Mouse (Mus musculus): Measurements from ENCODE around the gene Rpe. TPM values are rescaled to one million over a fixed set of nuclear protein-coding genes. Genes with fewer than 3 reads are reported as not detected.

Gene Rpe
- polyA plus RNA-seq, 1 experiment from 2014 or later = 53.3 TPM

DNA sequence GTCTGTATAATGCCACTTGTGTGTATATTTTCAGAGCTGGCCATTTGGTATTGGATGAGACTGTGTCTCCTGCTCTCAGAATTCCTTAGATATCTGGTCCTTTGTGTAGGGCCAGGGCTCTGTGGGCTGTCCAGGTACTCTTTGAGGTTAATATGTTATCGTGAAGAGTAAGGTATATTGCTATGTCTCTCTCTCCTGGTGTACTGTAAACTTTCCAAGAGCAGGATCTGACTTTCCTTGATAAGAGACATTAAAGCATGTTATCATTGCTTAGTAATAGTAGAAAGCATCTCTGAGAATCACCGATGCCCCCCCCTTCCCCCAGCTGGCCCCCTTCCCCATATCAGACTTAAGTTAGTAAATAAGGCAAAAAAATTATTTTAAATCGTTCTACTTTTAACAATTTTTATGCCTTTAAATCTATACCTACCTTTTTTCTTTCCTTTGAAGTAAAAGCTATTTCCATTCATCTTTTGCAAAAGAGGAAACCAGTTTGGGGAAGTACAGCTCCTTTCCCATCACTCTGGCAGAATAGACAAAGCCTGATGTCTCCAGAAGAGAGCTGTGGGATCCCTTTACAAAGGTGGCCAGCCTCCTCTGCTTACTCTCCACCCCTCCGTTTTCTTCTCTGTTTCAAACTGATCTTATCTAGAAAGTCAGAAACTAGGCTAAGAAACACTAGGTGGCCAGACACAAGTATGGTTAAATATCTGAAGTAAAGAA is 2.2 kb downstream of the Rpe start:
- Histone ChIP-seq H3K4me3 (ENCODE audit: low read depth, low read length) (no peak overlapping the region), H3K36me3 (ENCODE audit: control insufficient read depth, insufficient read depth, low read length) (peaks cover 18% of the 10 kb centered on the region), H3K9ac (ENCODE audit: low read length) (no peak overlapping the region), H3K27me3 (replicated peaks; ENCODE audit: control insufficient read depth, insufficient read depth, low read length) (no peaks in the 10 kb centered on the region), H3K4me1 (replicated peaks; ENCODE audit: control insufficient read depth, insufficient read depth, low read length) (peaks cover 8% of the 10 kb centered on the region; the same call in 1 of the 2 replicates), H3K4me2 (ENCODE audit: low read length) (no peak overlapping the region), H3K9me3 (ENCODE audit: control insufficient read depth, low read length) (no peaks in the 10 kb centered on the region), H3K27ac (ENCODE audit: low read depth) (no peak overlapping the region)
- DNase-seq (ENCODE audit: low spot score) (no peak), ATAC-seq (replicated peaks; ENCODE audit: low FRiP score, low TSS enrichment, low read depth) (no peak)
- 78% methylated on average over 4 of the region's 4 CpGs for WGBS

- DNase-seq (ENCODE audit: low spot score) = no peak
- Histone ChIP-seq H3K4me2 (ENCODE audit: low read length) (no peak overlapping the region), H3K9me3 (ENCODE audit: control insufficient read depth, low read length) (no peaks in the 10 kb centered on the region), H3K9ac (ENCODE audit: low read length) (no peak overlapping the region), H3K4me3 (ENCODE audit: low read depth, low read length) (no peak overlapping the region), H3K4me1 (replicated peaks; ENCODE audit: control insufficient read depth, insufficient read depth, low read length) (peaks cover 8% of the 10 kb centered on the region; the same call in 1 of the 2 replicates), H3K36me3 (ENCODE audit: control insufficient read depth, insufficient read depth, low read length) (peaks cover 27% of the 10 kb centered on the region), H3K27ac (ENCODE audit: low read depth) (no peak overlapping the region), H3K27me3 (replicated peaks; ENCODE audit: control insufficient read depth, insufficient read depth, low read length) (no peaks in the 10 kb centered on the region)
- no peak for ATAC-seq (replicated peaks; ENCODE audit: low FRiP score, low TSS enrichment, low read depth)
- 69% methylated on average over 6 of the region's 6 CpGs for WGBS
Observed at GRCm38 (mm10) chr1:66704523-66704922, 3.9 kb downstream of the Rpe start.

DNA sequence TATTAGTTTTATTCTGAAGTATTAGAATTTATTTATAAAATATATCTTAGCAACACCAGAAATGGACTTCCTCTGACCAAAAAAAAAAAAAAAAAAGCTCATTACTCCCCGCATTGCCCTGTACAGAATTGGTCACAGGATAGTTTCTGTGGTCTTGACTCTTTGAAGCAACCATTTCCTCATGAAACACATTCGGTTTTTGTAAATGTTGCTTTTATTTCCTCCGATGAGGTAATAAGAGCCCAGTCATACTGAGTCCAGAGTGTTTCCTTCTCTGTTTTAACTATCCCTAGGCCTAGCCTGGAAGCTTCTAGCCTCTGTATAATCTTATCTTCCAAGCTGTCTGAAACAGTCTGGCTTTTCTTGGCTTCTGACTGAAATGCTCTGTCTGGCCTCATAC is 12.2 kb downstream of the Rpe start:
- no peaks in the 10 kb centered on the region for H3K27me3 ChIP-seq (replicated peaks; ENCODE audit: control insufficient read depth, insufficient read depth, low read length)
- H3K4me1 ChIP-seq (replicated peaks; ENCODE audit: control insufficient read depth, insufficient read depth, low read length) = no peaks in the 10 kb centered on the region
- no peak overlapping the region for H3K4me2 ChIP-seq (ENCODE audit: low read length)
- ATAC-seq (replicated peaks; ENCODE audit: low FRiP score, low TSS enrichment, low read depth) (no peak), DNase-seq (ENCODE audit: low spot score) (no peak)
- H3K9me3 ChIP-seq (ENCODE audit: control insufficient read depth, low read length) = no peaks in the 10 kb centered on the region
- no peak overlapping the region for H3K9ac ChIP-seq (ENCODE audit: low read length)
- WGBS = 89% methylated on average over 3 of the region's 3 CpGs
- no peak overlapping the region for H3K27ac ChIP-seq (ENCODE audit: low read depth)
- H3K4me3 ChIP-seq (ENCODE audit: low read depth, low read length) = no peak overlapping the region
- H3K36me3 ChIP-seq (ENCODE audit: control insufficient read depth, insufficient read depth, low read length) = peaks cover 50% of the 10 kb centered on the region

- H3K36me3 ChIP-seq (ENCODE audit: control insufficient read depth, insufficient read depth, low read length) = peaks cover 52% of the 10 kb centered on the region
- H3K9me3 ChIP-seq (ENCODE audit: control insufficient read depth, low read length) = no peaks in the 10 kb centered on the region
- no peaks in the 10 kb centered on the region for H3K27me3 ChIP-seq (replicated peaks; ENCODE audit: control insufficient read depth, insufficient read depth, low read length)
- no peak overlapping the region for H3K4me3 ChIP-seq (ENCODE audit: low read depth, low read length)
- WGBS = 58% methylated on average over 1 of the region's 1 CpGs
- ATAC-seq (replicated peaks; ENCODE audit: low FRiP score, low TSS enrichment, low read depth) (no peak), DNase-seq (ENCODE audit: low spot score) (no peak)
- H3K9ac ChIP-seq (ENCODE audit: low read length) = no peak overlapping the region
- H3K27ac ChIP-seq (ENCODE audit: low read depth) = no peak overlapping the region
- H3K4me1 ChIP-seq (replicated peaks; ENCODE audit: control insufficient read depth, insufficient read depth, low read length) = no peaks in the 10 kb centered on the region
- no peak overlapping the region for H3K4me2 ChIP-seq (ENCODE audit: low read length)
Observed at GRCm38 (mm10) chr1:66730581-66730980, 29.9 kb downstream of the Rpe start.

DNA sequence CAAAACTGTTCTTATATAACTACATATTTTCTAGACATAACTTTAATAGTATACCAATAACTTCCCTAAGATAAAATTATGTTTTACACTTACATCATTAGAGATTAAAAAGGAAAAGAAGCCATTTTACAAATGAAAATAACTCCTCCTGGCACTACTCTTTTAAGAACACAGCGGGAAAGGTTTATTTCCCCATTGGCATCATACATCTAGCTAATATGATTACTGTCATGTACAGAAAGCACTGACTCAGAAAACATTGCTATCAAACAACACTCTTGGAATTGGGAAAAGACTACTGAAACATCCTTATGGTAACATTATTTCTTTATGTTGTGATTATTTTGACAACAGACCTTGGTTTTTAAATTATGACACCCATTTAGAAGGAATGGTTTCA is 68.1 kb downstream of the Rpe start:
- Histone ChIP-seq H3K9me3 (ENCODE audit: control insufficient read depth, low read length) (no peaks in the 10 kb centered on the region), H3K4me1 (replicated peaks; ENCODE audit: control insufficient read depth, insufficient read depth, low read length) (no peaks in the 10 kb centered on the region), H3K27ac (ENCODE audit: low read depth) (no peak overlapping the region), H3K9ac (ENCODE audit: low read length) (no peak overlapping the region), H3K27me3 (replicated peaks; ENCODE audit: control insufficient read depth, insufficient read depth, low read length) (no peaks in the 10 kb centered on the region), H3K36me3 (ENCODE audit: control insufficient read depth, insufficient read depth, low read length) (peaks cover 29% of the 10 kb centered on the region), H3K4me2 (ENCODE audit: low read length) (no peak overlapping the region), H3K4me3 (ENCODE audit: low read depth, low read length) (no peak overlapping the region)
- 89% methylated on average over 1 of the region's 1 CpGs for WGBS
- DNase-seq (ENCODE audit: low spot score) = no peak
- ATAC-seq (replicated peaks; ENCODE audit: low FRiP score, low TSS enrichment, low read depth) = no peak

Other genes with a start within 250 kb of the Rpe start
- gene Unc80, start 232.5 kb upstream of the Rpe start, polyA plus RNA-seq (2014; fragmentation: Nextera tagmentation; extraction: Ambion mirVana) = 0.39 and 0.69 TPM in 2 replicates
- gene Kansl1l, start 116.7 kb downstream of the Rpe start, polyA plus RNA-seq (2014; fragmentation: Nextera tagmentation; extraction: Ambion mirVana) = 13.4 and 14.2 TPM in 2 replicates
- gene Acadl, start 162.4 kb downstream of the Rpe start, polyA plus RNA-seq (2014; fragmentation: Nextera tagmentation; extraction: Ambion mirVana) = 108 and 121 TPM in 2 replicates
- gene Myl1, start 244.6 kb downstream of the Rpe start, polyA plus RNA-seq (2014; fragmentation: Nextera tagmentation; extraction: Ambion mirVana) = 13.0 and 14.7 TPM in 2 replicates

Measured in intestine, embryonic 14.5 days (tissue).